20 mouse cellular contexts compared by ENCODE assay signal in genomic region chr6:71467766-71468165, GRCm38 (mm10). TPM values are rescaled to one million over a fixed set of nuclear protein-coding genes. Genes with fewer than 3 reads are reported as not detected.
DNase-seq lines count a peak whose midpoint lies in the region; ATAC-seq and TF ChIP-seq lines count a peak whose summit lies in the region.
"Had no signal": no experiment of that assay in that cellular context is flagged by ENCODE, and none has a peak within 500 bp of the region (broad histone marks: within the 10 kb centered on the region; RNA-seq: fewer than 3 reads in every experiment).

No protein-coding gene starts in this region.

- WGBS in forebrain, embryonic 14.5 days: 73% methylated on average over 4 of the region's 4 CpGs
- 69% methylated on average over 4 of the region's 4 CpGs for WGBS in forebrain, embryonic 13.5 days
- 61% methylated on average over 4 of the region's 4 CpGs for WGBS in hindbrain, postnatal 0 days
- WGBS in hindbrain, embryonic 11.5 days: 80% methylated on average over 4 of the region's 4 CpGs

- DNase-seq in cerebellum, postnatal 10 days: peak; percentile 62 to 74
- DNase-seq in cerebellum, adult 11-12 months: no peak
- peak; percentile 16 for DNase-seq in forebrain, embryonic 14.5 days (ENCODE audit: low spot score)
- DNase-seq in hindbrain, postnatal 0 days (ENCODE audit: low spot score): peak; percentile 35
- no peak for DNase-seq in hindbrain, embryonic 11.5 days (ENCODE audit: low spot score)
- peak; percentile 42 to 52 for DNase-seq in right cerebral cortex, postnatal 10 days (ENCODE audit: low spot score in 2 of 2)
- DNase-seq in right cerebral cortex, adult 2 months (ENCODE audit: low spot score in 2 of 2): no peak
- DNase-seq: adrenal gland, postnatal 10 days; B cell, adult 2 months; cerebellum, adult 9-10 months; gastrocnemius, postnatal 14 days; heart, postnatal 36 days; kidney, adult 11 months had no signal

- H3K9ac ChIP-seq in forebrain, embryonic 14.5 days (ENCODE audit: low read length): no peak overlapping the region
- H3K9ac ChIP-seq in forebrain, embryonic 13.5 days: no peak overlapping the region
- H3K9ac ChIP-seq in hindbrain, postnatal 0 days (replicated peaks; ENCODE audit: low read length): no peak overlapping the region
- H3K9ac ChIP-seq in hindbrain, embryonic 11.5 days (ENCODE audit: low read depth, low read length): no peak overlapping the region
- H3K9ac ChIP-seq: embryonic facial prominence, embryonic 12.5 days; heart, embryonic 12.5 days; hindbrain, embryonic 12.5 days had no signal

- H3K4me2 ChIP-seq in forebrain, embryonic 14.5 days (ENCODE audit: low read length): no peak overlapping the region
- no peak overlapping the region for H3K4me2 ChIP-seq in forebrain, embryonic 13.5 days
- no peak overlapping the region for H3K4me2 ChIP-seq in hindbrain, postnatal 0 days (ENCODE audit: low read depth, low read length)
- H3K4me2 ChIP-seq in hindbrain, embryonic 11.5 days (replicated peaks; ENCODE audit: low read depth, low read length): no peak overlapping the region
- H3K4me2 ChIP-seq: embryonic facial prominence, embryonic 12.5 days; heart, embryonic 12.5 days; hindbrain, embryonic 12.5 days had no signal

- ATAC-seq in forebrain, embryonic 14.5 days: no peak
- ATAC-seq in forebrain, embryonic 13.5 days: no peak
- ATAC-seq in hindbrain, postnatal 0 days: no peak
- no peak for ATAC-seq in hindbrain, embryonic 11.5 days (ENCODE audit: low FRiP score)
- ATAC-seq: CD4-positive, CD25-positive, alpha-beta regulatory T cell, adult 4 months; hindbrain, embryonic 16.5 days had no signal

- TF ChIP-seq CTCF in hindbrain, postnatal 0 days (IDR thresholded peaks at IDR 0.05; ENCODE audit: low read depth): no peak

- H3K27ac ChIP-seq in forebrain, embryonic 14.5 days (ENCODE audit: low read depth, low read length): no peak overlapping the region
- no peak overlapping the region for H3K27ac ChIP-seq in forebrain, embryonic 13.5 days
- no peak overlapping the region for H3K27ac ChIP-seq in hindbrain, postnatal 0 days
- no peak overlapping the region for H3K27ac ChIP-seq in hindbrain, embryonic 11.5 days (ENCODE audit: low read depth, low read length)
- H3K27ac ChIP-seq: embryonic facial prominence, embryonic 12.5 days; hindbrain, embryonic 12.5 days had no signal

- H3K9me3 ChIP-seq in forebrain, embryonic 14.5 days (replicated peaks; ENCODE audit: control insufficient read depth, low read length): no peaks in the 10 kb centered on the region
- no peaks in the 10 kb centered on the region for H3K9me3 ChIP-seq in forebrain, embryonic 13.5 days (replicated peaks)
- no peaks in the 10 kb centered on the region for H3K9me3 ChIP-seq in hindbrain, postnatal 0 days (ENCODE audit: low read length)
- H3K9me3 ChIP-seq in hindbrain, embryonic 11.5 days (ENCODE audit: control insufficient read depth, low read length): no peaks in the 10 kb centered on the region
- H3K9me3 ChIP-seq: embryonic facial prominence, embryonic 12.5 days; heart, embryonic 12.5 days; hindbrain, embryonic 12.5 days had no signal

- H3K36me3 ChIP-seq in forebrain, embryonic 14.5 days (ENCODE audit: control insufficient read depth, insufficient read depth, low read length): no peaks in the 10 kb centered on the region
- H3K36me3 ChIP-seq in forebrain, embryonic 13.5 days (ENCODE audit: poor library complexity, severe bottlenecking): no peaks in the 10 kb centered on the region
- H3K36me3 ChIP-seq in hindbrain, postnatal 0 days (ENCODE audit: insufficient read depth, low read length): no peaks in the 10 kb centered on the region
- no peaks in the 10 kb centered on the region for H3K36me3 ChIP-seq in hindbrain, embryonic 11.5 days (ENCODE audit: control insufficient read depth, insufficient read depth, low read length)
- H3K36me3 ChIP-seq: embryonic facial prominence, embryonic 12.5 days; G1E; heart, embryonic 12.5 days; hindbrain, embryonic 12.5 days had no signal

- H3K27me3 ChIP-seq in forebrain, embryonic 14.5 days (replicated peaks; ENCODE audit: control insufficient read depth, insufficient read depth, low read length): no peaks in the 10 kb centered on the region
- no peaks in the 10 kb centered on the region for H3K27me3 ChIP-seq in forebrain, embryonic 13.5 days
- no peaks in the 10 kb centered on the region for H3K27me3 ChIP-seq in hindbrain, postnatal 0 days (ENCODE audit: insufficient read depth, low read length)
- no peaks in the 10 kb centered on the region for H3K27me3 ChIP-seq in hindbrain, embryonic 11.5 days (ENCODE audit: control insufficient read depth, insufficient read depth, low read length)
- H3K27me3 ChIP-seq: embryonic facial prominence, embryonic 12.5 days; heart, embryonic 12.5 days; hindbrain, embryonic 12.5 days had no signal

- no peaks in the 10 kb centered on the region; the same call in 1 of the 2 replicates for H3K4me1 ChIP-seq in forebrain, embryonic 14.5 days (ENCODE audit: control insufficient read depth, insufficient read depth, low read length)
- 0 out of 2 replicates have a peak, but pooled peaks cover 3% of the 10 kb centered on the region for H3K4me1 ChIP-seq in forebrain, embryonic 13.5 days
- H3K4me1 ChIP-seq in hindbrain, postnatal 0 days (ENCODE audit: insufficient read depth, low read length): no peaks in the 10 kb centered on the region
- no peaks in the 10 kb centered on the region for H3K4me1 ChIP-seq in hindbrain, embryonic 11.5 days (replicated peaks; ENCODE audit: control insufficient read depth, insufficient read depth, low read length)
- H3K4me1 ChIP-seq: embryonic facial prominence, embryonic 12.5 days; heart, embryonic 12.5 days; hindbrain, embryonic 12.5 days had no signal

- no peak overlapping the region for H3K4me3 ChIP-seq in forebrain, embryonic 14.5 days (ENCODE audit: low read depth, low read length)
- no peak overlapping the region for H3K4me3 ChIP-seq in forebrain, embryonic 13.5 days
- no peak overlapping the region for H3K4me3 ChIP-seq in hindbrain, postnatal 0 days (ENCODE audit: low read length)
- H3K4me3 ChIP-seq in hindbrain, embryonic 11.5 days (ENCODE audit: low read depth, low read length): no peak overlapping the region
- H3K4me3 ChIP-seq: embryonic facial prominence, embryonic 12.5 days; heart, embryonic 12.5 days; hindbrain, embryonic 12.5 days had no signal

RNA-seq across cellular contexts. Expression of gene Rnf103, which starts 25.9 kb away (rescaled TPM):
- polyA plus RNA-seq in forebrain, embryonic 14.5 days (2014; fragmentation: Nextera tagmentation; extraction: Ambion mirVana): 22.8 and 26.0 TPM in 2 replicates
- 16.9 and 18.8 TPM in 2 replicates for polyA plus RNA-seq in forebrain, embryonic 13.5 days (2015; fragmentation: Nextera tagmentation; extraction: Ambion mirVana)
- total RNA-seq in hindbrain, postnatal 0 days (2014; rRNA removed): 27.9 and 30.4 TPM in 2 replicates
- 23.2 and 25.5 TPM in 2 replicates for polyA plus RNA-seq in hindbrain, postnatal 0 days (2015; fragmentation: Nextera tagmentation; extraction: Ambion mirVana)
- 18.8 and 19.5 TPM in 2 replicates for polyA plus RNA-seq in hindbrain, embryonic 11.5 days (2014; fragmentation: Nextera tagmentation; extraction: Ambion mirVana)

RNA-seq across cellular contexts. Expression of gene Rmnd5a, which starts 27.3 kb away (rescaled TPM):
- 4.5 and 5.8 TPM in 2 replicates for polyA plus RNA-seq in forebrain, embryonic 14.5 days (2014; fragmentation: Nextera tagmentation; extraction: Ambion mirVana)
- polyA plus RNA-seq in forebrain, embryonic 13.5 days (2015; fragmentation: Nextera tagmentation; extraction: Ambion mirVana): 6.8 and 9.0 TPM in 2 replicates
- 44.9 and 46.1 TPM in 2 replicates for total RNA-seq in hindbrain, postnatal 0 days (2014; rRNA removed)
- 8.6 TPM in 2 replicates for polyA plus RNA-seq in hindbrain, postnatal 0 days (2015; fragmentation: Nextera tagmentation; extraction: Ambion mirVana)
- 7.1 and 10.6 TPM in 2 replicates for polyA plus RNA-seq in hindbrain, embryonic 11.5 days (2014; fragmentation: Nextera tagmentation; extraction: Ambion mirVana)

Comparison
In these comparisons a context has a peak if more than half of its experiments do, and no peak if none do; other contexts are left out.
1. DNase-seq: peak in cerebellum, postnatal 10 days (2 of 2), forebrain, embryonic 14.5 days (single experiment), hindbrain, postnatal 0 days (single experiment) and right cerebral cortex, postnatal 10 days (2 of 2); none in cerebellum, adult 11-12 months (single experiment), hindbrain, embryonic 11.5 days (single experiment) and right cerebral cortex, adult 2 months (0 of 2).